Mouse (Mus musculus) heart, embryonic 14.5 days (tissue): Measurements from ENCODE around the gene Rpl36. TPM values are rescaled to one million over a fixed set of nuclear protein-coding genes. Genes with fewer than 3 reads are reported as not detected.
A peak's percentile ranks its signal among the peaks of the same experiment; 100 is the strongest.
"Not testable (repeated sequence)": the region's sequence is repeated elsewhere in the genome, so short reads cannot be mapped to it uniquely, and the experiment has no call there.

ENCODE experiments used
- ATAC-seq: fragments of 200-750 bp; cut with Nextera tagmentation; 2 replicates; pipeline ENCODE4 v1.8.0; 2017; ENCODE audit warnings: low read depth, moderate TSS enrichment; ENCODE audit not compliant: insufficient number of reproducible peaks, insufficient read depth, low FRiP score
- H3K27ac ChIP-seq, 2 experiments: fragments of 200-500 bp in 1 of 2; fragments of 300-500 bp in 1 of 2; sonication (generic) in 1 of 2; replicated peaks in 1 of 2; 2 replicates each; pipeline ENCODE4 v1.5.1; 2012 to 2014; ENCODE audit warnings: low read depth in 2 of 2, low read length in 2 of 2, control low read depth in 1 of 2, mild to moderate bottlenecking in 1 of 2, mixed read lengths in 1 of 2; ENCODE audit not compliant: control insufficient read depth in 1 of 2, insufficient read depth in 1 of 2
- H3K27me3 ChIP-seq: fragments of 300-500 bp; sonication (generic); 2 replicates; pipeline ENCODE4 v1.6.1; 2014; ENCODE audit warnings: mild to moderate bottlenecking, low read length, control low read depth; ENCODE audit not compliant: control insufficient read depth, insufficient read depth
- H3K36me3 ChIP-seq: fragments of 300-500 bp; sonication (generic); 2 replicates; pipeline ENCODE4 v1.6.1; 2014; ENCODE audit warnings: mild to moderate bottlenecking, control low read depth, low read length, mixed read lengths; ENCODE audit not compliant: control insufficient read depth, insufficient read depth
- H3K4me1 ChIP-seq, 2 experiments: fragments of 200-500 bp in 1 of 2; fragments of 300-500 bp in 1 of 2; sonication (generic) in 1 of 2; 2 replicates each; pipeline ENCODE4 v1.6.1; 2012 to 2014; ENCODE audit warnings: low read length in 2 of 2, control low read depth in 1 of 2, mixed read lengths in 1 of 2; ENCODE audit not compliant: control insufficient read depth in 2 of 2, insufficient read depth in 2 of 2
- H3K4me2 ChIP-seq: fragments of 300-500 bp; sonication (generic); 2 replicates; pipeline ENCODE4 v1.6.1; 2014; ENCODE audit warnings: mild to moderate bottlenecking, low read length
- H3K4me3 ChIP-seq, 2 experiments: fragments of 200-500 bp in 1 of 2; fragments of 300-500 bp in 1 of 2; sonication (generic) in 1 of 2; 2 replicates each; pipeline ENCODE4 v1.5.1; 2012 to 2014; ENCODE audit warnings: low read length in 2 of 2, mild to moderate bottlenecking in 2 of 2, control low read depth in 1 of 2, low read depth in 1 of 2, moderate library complexity in 1 of 2; ENCODE audit not compliant: control insufficient read depth in 1 of 2, insufficient read depth in 1 of 2
- H3K9ac ChIP-seq: fragments of 300-500 bp; sonication (generic); 2 replicates; pipeline ENCODE4 v1.6.1; 2014; ENCODE audit warnings: mild to moderate bottlenecking, low read length
- H3K9me3 ChIP-seq: fragments of 300-500 bp; sonication (generic); 2 replicates; pipeline ENCODE4 v1.6.1; 2016; ENCODE audit warnings: low read length, control low read depth; ENCODE audit not compliant: control insufficient read depth
- WGBS: fragments of 180-500 bp; shearing (Covaris S2); extraction: QIAGEN DNeasy Blood & Tissue Kit; methylation state at CpG from one replicate; pipeline ENCODE4 v1.1.7; 2014; 5-methylcytosine and 5-hydroxymethylcytosine counted together
- polyA plus RNA-seq: library from polyadenylated mRNA; unstranded; fragments of >200 nt; fragmentation: Nextera tagmentation; extraction: Ambion mirVana; gene quantifications from 2 replicates; pipeline ENCODE4 v1.2.1, GENCODE M21; 2014

Rpl36 gene
- polyA plus RNA-seq, 1 experiment from 2014 or later: 1,751 TPM

- H3K4me2 ChIP-seq: no peak overlapping the region
- 65% methylated on average over 2 of the region's 2 CpGs for WGBS
- H3K4me1 ChIP-seq: peaks cover 8 to 28% of the 10 kb centered on the region in 2 experiments
- H3K9ac ChIP-seq: no peak overlapping the region
- H3K27me3 ChIP-seq: no peaks in the 10 kb centered on the region
- peaks cover 43% of the 10 kb centered on the region for H3K36me3 ChIP-seq
- H3K9me3 ChIP-seq: no peaks in the 10 kb centered on the region
- ATAC-seq: no peak
- no peak overlapping the region for H3K4me3 ChIP-seq
- H3K27ac ChIP-seq: no peak overlapping the region
These were observed 1.9 kb upstream of the Rpl36 start for GRCm38 (mm10) chr17:56611323-56611722.

DNA sequence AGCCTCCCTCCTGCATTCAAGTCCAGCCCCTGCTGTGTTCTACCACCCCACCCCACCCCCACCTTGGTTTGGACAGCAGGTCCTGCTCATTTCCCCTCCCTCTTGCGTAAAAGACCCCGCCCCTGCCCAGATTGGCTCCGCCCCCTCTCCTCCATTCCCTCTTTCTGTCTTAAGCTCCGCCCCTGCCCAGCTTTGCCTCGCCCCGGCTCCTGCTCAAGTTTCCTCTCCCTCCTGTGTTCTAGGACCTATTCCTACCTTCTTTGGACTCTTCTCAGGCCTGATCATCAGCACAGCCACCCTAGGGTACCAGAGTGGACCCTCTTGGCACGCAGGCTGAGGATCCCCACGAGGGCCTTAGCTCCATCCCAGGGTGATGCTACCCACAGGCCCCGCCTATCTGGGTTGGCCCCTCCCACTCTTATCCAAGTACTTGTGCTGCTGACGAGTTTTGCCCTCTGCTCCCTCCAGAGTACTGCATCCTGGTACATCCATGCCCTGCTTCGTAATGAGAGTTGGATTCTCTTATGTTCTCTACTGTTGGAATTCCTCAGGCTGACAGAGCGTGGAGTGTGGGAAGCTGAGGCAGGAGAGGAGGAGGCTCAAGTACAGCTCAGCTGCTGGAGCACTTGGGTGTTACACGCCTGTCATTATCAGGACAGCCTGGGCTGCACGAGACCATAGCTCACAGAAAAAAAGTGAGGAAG is 1.2 kb upstream of the Rpl36 start:
- Histone ChIP-seq H3K27ac (no peak overlapping the region), H3K36me3 (peaks cover 43% of the 10 kb centered on the region), H3K9me3 (no peaks in the 10 kb centered on the region), H3K9ac (no peak overlapping the region), H3K4me2 (0 out of 2 replicates have a peak overlapping the region, but pooled peaks have one; percentile 13), H3K4me1 (peaks cover 8 to 28% of the 10 kb centered on the region in 2 experiments), H3K27me3 (no peaks in the 10 kb centered on the region), H3K4me3 (no peak overlapping the region)
- 18% methylated on average over 14 of the region's 14 CpGs for WGBS
- no peak for ATAC-seq

- not testable (repeated sequence) for H3K9me3 ChIP-seq, H3K27me3 ChIP-seq, ATAC-seq, H3K27ac ChIP-seq, H3K4me3 ChIP-seq, H3K9ac ChIP-seq
- Histone ChIP-seq H3K4me2 (0 out of 2 replicates have a peak overlapping the region, but pooled peaks have one; percentile 13), H3K4me1 (peaks cover 8 to 28% of the 10 kb centered on the region in 2 experiments), H3K36me3 (peaks cover 43% of the 10 kb centered on the region)
- 72% methylated on average over 10 of the region's 10 CpGs for WGBS
These were observed 664 bp upstream of the Rpl36 start for GRCm38 (mm10) chr17:56612565-56612939.

DNA sequence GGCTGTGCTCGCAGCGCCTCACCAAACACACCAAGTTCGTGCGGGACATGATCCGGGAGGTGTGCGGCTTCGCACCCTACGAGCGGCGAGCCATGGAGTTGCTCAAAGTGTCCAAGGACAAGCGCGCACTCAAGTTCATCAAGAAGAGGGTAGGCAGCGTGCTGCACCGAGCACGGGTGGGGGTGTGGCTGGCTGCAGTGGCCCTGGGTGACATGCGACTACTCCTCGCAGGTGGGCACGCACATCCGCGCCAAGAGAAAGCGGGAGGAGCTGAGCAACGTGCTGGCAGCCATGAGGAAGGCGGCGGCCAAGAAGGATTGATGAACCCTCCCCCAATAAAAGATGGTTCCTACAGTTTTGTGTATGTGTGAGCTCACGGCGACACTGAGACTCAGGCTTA is 677 bp downstream of the Rpl36 start:
- H3K27me3 ChIP-seq, ATAC-seq, H3K9me3 ChIP-seq: not testable (repeated sequence)
- H3K4me1 ChIP-seq: peaks cover 3 to 18% of the 10 kb centered on the region in 2 experiments; a peak in 3 of 4 replicates
- WGBS: 1% methylated on average over 24 of the region's 26 CpGs
- peak overlapping the region; percentile 92 for H3K9ac ChIP-seq
- peaks cover 49% of the 10 kb centered on the region for H3K36me3 ChIP-seq
- H3K27ac ChIP-seq: peak overlapping the region; percentile 84 to 88
- H3K4me3 ChIP-seq: peak overlapping the region; percentile 75 to 91
- H3K4me2 ChIP-seq: peak overlapping the region; percentile 87

DNA sequence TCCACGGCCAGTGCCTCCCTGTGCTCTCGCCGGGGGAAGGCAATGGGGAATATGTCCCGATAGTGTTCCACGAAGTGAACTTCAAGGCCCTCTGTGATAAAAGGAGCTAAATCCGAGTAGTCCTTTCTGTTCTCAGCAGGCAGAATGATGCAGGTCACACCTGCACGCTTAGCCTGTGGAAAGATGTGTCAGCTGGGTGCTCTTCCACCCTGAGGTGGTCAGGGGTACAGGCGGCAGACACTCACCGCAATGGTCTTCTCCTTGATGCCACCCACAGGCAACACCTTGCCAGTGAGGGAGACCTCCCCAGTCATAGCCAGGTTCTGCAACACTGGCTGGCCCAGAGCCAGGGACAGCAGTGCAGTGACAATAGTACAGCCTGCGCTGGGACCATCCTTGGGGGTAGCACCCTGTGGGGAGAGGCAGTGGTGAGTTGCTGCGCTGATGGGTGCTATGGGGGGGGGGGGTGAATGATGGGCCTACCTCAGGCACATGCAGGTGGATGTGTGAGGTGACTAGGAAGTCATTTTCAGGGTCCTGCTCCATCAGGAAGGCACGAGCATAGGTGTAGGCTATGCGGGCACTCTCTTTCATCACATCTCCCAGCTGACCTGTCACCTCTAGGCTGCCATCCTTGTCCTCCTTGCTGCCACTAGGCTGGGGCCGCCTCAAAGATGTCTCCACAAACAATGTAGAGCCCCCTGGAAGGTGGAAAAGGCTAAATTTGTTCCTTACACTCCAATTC is 1.3 kb downstream of the Rpl36 start:
- Histone ChIP-seq H3K36me3 (peaks cover 55% of the 10 kb centered on the region), H3K9me3 (no peaks in the 10 kb centered on the region), H3K4me1 (peaks cover 3 to 18% of the 10 kb centered on the region in 2 experiments; a peak in 3 of 4 replicates), H3K9ac (peak overlapping the region; percentile 92), H3K4me3 (peak overlapping the region; percentile 75 to 91), H3K27ac (peak overlapping the region in 1 of 2 experiments; percentile 84; a peak in 2 of 4 replicates), H3K4me2 (peak overlapping the region; percentile 87), H3K27me3 (no peaks in the 10 kb centered on the region)
- WGBS: 28% methylated on average over 14 of the region's 14 CpGs
- no peak for ATAC-seq

- H3K27ac ChIP-seq: no peak overlapping the region
- H3K36me3 ChIP-seq: peaks cover 62% of the 10 kb centered on the region
- H3K4me1 ChIP-seq: peaks cover 3 to 15% of the 10 kb centered on the region in 2 experiments; a peak in 3 of 4 replicates
- WGBS: 83% methylated on average over 11 of the region's 11 CpGs
- no peaks in the 10 kb centered on the region for H3K27me3 ChIP-seq
- no peak overlapping the region for H3K4me3 ChIP-seq
- H3K9me3 ChIP-seq: no peaks in the 10 kb centered on the region
- H3K4me2 ChIP-seq: 0 out of 2 replicates have a peak overlapping the region, but pooled peaks have one; percentile 87
- H3K9ac ChIP-seq: peak overlapping the region; percentile 92; the same call in 1 of the 2 replicates
- ATAC-seq: no peak
These were observed 2.0 kb downstream of the Rpl36 start for GRCm38 (mm10) chr17:56615136-56615784.

GRCm38 (mm10) chr17:56615792-56616191 is 2.6 kb downstream of the Rpl36 start:
- no peak overlapping the region for H3K4me3 ChIP-seq
- H3K4me1 ChIP-seq: peaks cover 3 to 13% of the 10 kb centered on the region in 2 experiments; a peak in 3 of 4 replicates
- H3K36me3 ChIP-seq: peaks cover 68% of the 10 kb centered on the region
- WGBS: 88% methylated on average over 4 of the region's 4 CpGs
- H3K27ac ChIP-seq: no peak overlapping the region
- H3K4me2 ChIP-seq: no peak overlapping the region
- H3K9ac ChIP-seq: no peak overlapping the region
- no peak for ATAC-seq
- no peaks in the 10 kb centered on the region for H3K9me3 ChIP-seq
- no peaks in the 10 kb centered on the region for H3K27me3 ChIP-seq
